Mouse (Mus musculus) bone marrow, adult 2 months (tissue): Measurements from ENCODE around the gene Larp4.
A peak's percentile ranks its signal among the peaks of the same experiment; 100 is the strongest.

Source experiments
- CTCF ChIP-seq: fragments of 200-500 bp; IDR thresholded peaks from 2 replicates; pipeline ENCODE4 v1.5.1; 2011; ENCODE audit warnings: low read length, control low read depth; ENCODE audit not compliant: control insufficient read depth, insufficient read depth
- POLR2A ChIP-seq: fragments of 200-500 bp; IDR thresholded peaks from 2 replicates; pipeline ENCODE4 v1.6.1; 2011; ENCODE audit warnings: low read depth, mild to moderate bottlenecking, control low read depth, low read length, borderline replicate concordance; ENCODE audit not compliant: control insufficient read depth

- TF ChIP-seq POLR2A, result no peak
- TF ChIP-seq CTCF, result 0 out of 2 replicates have a peak, but pooled peaks have one; percentile 1
These were observed 70.8 kb downstream of the Larp4 start for GRCm38 (mm10) chr15:100040541-100041266.
